Mouse (Mus musculus) embryonic stem cell, embryonic (primary cell): ENCODE data around the gene Helz.
"Not testable (repeated sequence)": the region's sequence is repeated elsewhere in the genome, so short reads cannot be mapped to it uniquely, and the experiment has no call there.

Experiments used
- CTCF ChIA-PET, 4 experiments: fragments of 300-600 bp in 2 of 4; fragments of 350-600 bp in 2 of 4; sonication (Branson Sonifier 250); formaldehyde crosslinking; loops; one replicate each; lab custom pipeline; 2022; ENCODE audit warnings: inconsistent platforms in 2 of 4; lab: Charles Lee
- POLR2A ChIA-PET, 4 experiments: fragments of 300-600 bp in 2 of 4; fragments of 350-600 bp in 2 of 4; sonication (Branson Sonifier 250); formaldehyde crosslinking; loops; one replicate each; lab custom pipeline; 2022; ENCODE audit warnings: antibody characterized with exemption in 4 of 4, inconsistent platforms in 1 of 4; lab: Charles Lee

The Helz gene

GRCm38 (mm10) chr11:107547351-107548203 lies at the start of gene Helz:
Gene Helz, plus strand, starts transcription at chr11:107547930.
- POLR2A ChIA-PET: interaction anchor here (0.5 to 7.8 kb wide), 51 partner anchors 8 to 590 kb away, joined by 3 to 104 read pairs (median 6); partner anchors contain the start of genes Kpna2 (in 1 of the 4) and Nol11 (in 1 of the 4)
- CTCF ChIA-PET: interaction anchor here (0.5 to 2.0 kb wide), 9 partner anchors 29 to 1056 kb away, joined by 3 to 7 read pairs (median 4); partner anchors contain the start of gene Pitpnc1 (in 1 of the 4)

GRCm38 (mm10) chr11:107502801-107503200 lies 44.9 kb upstream of the Helz start:
- ChIA-PET CTCF (interaction anchor here (0.5 to 1.8 kb wide), 8 partner anchors 8 to 1532 kb away, joined by 3 to 8 read pairs (median 3); no protein-coding TSS in a partner anchor), POLR2A (interaction anchor here in 2 of 4 experiments (0.7 to 8.7 kb wide), 10 partner anchors 9 to 208 kb away, joined by 3 to 123 read pairs (median 4); no protein-coding TSS in a partner anchor)

- ChIA-PET POLR2A (interaction anchor here in 2 of 4 experiments (0.9 to 8.7 kb wide), 11 partner anchors 9 to 210 kb away, joined by 3 to 123 read pairs (median 4); partner anchors contain the start of gene Psmd12 (in 1 of the 2)), CTCF (interaction anchor here in 2 of 4 experiments (0.6 to 1.8 kb wide), 3 partner anchors 9 to 248 kb away, joined by 3 to 8 read pairs (median 3); no protein-coding TSS in a partner anchor)
Observed at GRCm38 (mm10) chr11:107504364-107504763, 43.4 kb upstream of the Helz start.

GRCm38 (mm10) chr11:107506260-107506659 lies 41.5 kb upstream of the Helz start:
- ChIA-PET POLR2A (interaction anchor here in 3 of 4 experiments (0.6 to 8.7 kb wide), 21 partner anchors 9 to 306 kb away, joined by 3 to 166 read pairs (median 4); partner anchors contain the start of gene Helz (in 1 of the 3)), CTCF (interaction anchor here (0.5 to 2.1 kb wide), 25 partner anchors 9 to 519 kb away, joined by 3 to 8 read pairs (median 3); partner anchors contain the start of gene Helz (in 1 of the 4))

GRCm38 (mm10) chr11:107509631-107510338 lies 37.9 kb upstream of the Helz start:
- ChIA-PET POLR2A (interaction anchor here (0.6 to 8.7 kb wide), 75 partner anchors 9 to 1067 kb away, joined by 3 to 166 read pairs (median 4); partner anchors contain the start of genes Helz (in 3 of the 4), Psmd12 (in 3 of the 4) and Kpna2 (in 1 of the 4)), CTCF (interaction anchor here (0.5 to 2.8 kb wide), 17 partner anchors 14 to 402 kb away, joined by 3 to 8 read pairs (median 4); partner anchors contain the start of genes Helz (in 1 of the 4) and Psmd12 (in 1 of the 4))

- ChIA-PET POLR2A (interaction anchor here (0.6 to 8.7 kb wide), 101 partner anchors 8 to 1846 kb away, joined by 3 to 166 read pairs (median 4); partner anchors contain the start of genes Helz (in 4 of the 4), Psmd12 (in 2 of the 4), Kpna2 (in 1 of the 4) and Nol11 (in 1 of the 4)), CTCF (interaction anchor here (0.6 to 2.8 kb wide), 18 partner anchors 8 to 489 kb away, joined by 3 to 8 read pairs (median 3); partner anchors contain the start of genes Helz (in 1 of the 4) and Psmd12 (in 1 of the 4))
Observed at GRCm38 (mm10) chr11:107510362-107511269, 37.1 kb upstream of the Helz start.

- POLR2A ChIA-PET: interaction anchor here in 2 of 4 experiments (1.4 to 10.4 kb wide), 8 partner anchors 17 to 86 kb away, joined by 3 to 166 read pairs (median 6); partner anchors contain the start of gene Helz (in 1 of the 2)
- CTCF ChIA-PET: not testable (repeated sequence)
Observed at GRCm38 (mm10) chr11:107511954-107512353, 35.8 kb upstream of the Helz start.

- CTCF ChIA-PET: interaction anchor here in 3 of 4 experiments (0.7 to 0.9 kb wide), 4 partner anchors 35 to 258 kb away, joined by 3 to 9 read pairs (median 4); partner anchors contain the start of genes Cacng1 (in 1 of the 3) and Helz (in 1 of the 3)
- POLR2A ChIA-PET: interaction anchor here (0.7 to 10.4 kb wide), 28 partner anchors 8 to 724 kb away, joined by 3 to 166 read pairs (median 4); partner anchors contain the start of genes Helz (in 2 of the 4), Cep95 (in 1 of the 4) and Ddx5 (in 1 of the 4)
Observed at GRCm38 (mm10) chr11:107513047-107513446, 34.7 kb upstream of the Helz start.

GRCm38 (mm10) chr11:107516387-107516786 lies 31.3 kb upstream of the Helz start:
- ChIA-PET POLR2A (interaction anchor here (0.5 to 10.4 kb wide), 28 partner anchors 8 to 381 kb away, joined by 3 to 166 read pairs (median 4); partner anchors contain the start of gene Helz (in 2 of the 4)), CTCF (interaction anchor here in 3 of 4 experiments (0.6 to 1.3 kb wide), 4 partner anchors 9 to 1401 kb away, joined by 3 to 8 read pairs (median 4); no protein-coding TSS in a partner anchor)

GRCm38 (mm10) chr11:107518645-107519429 lies 28.9 kb upstream of the Helz start:
- POLR2A ChIA-PET: interaction anchor here (0.7 to 10.4 kb wide), 10 partner anchors 8 to 179 kb away, joined by 3 to 166 read pairs (median 6); no protein-coding TSS in a partner anchor

GRCm38 (mm10) chr11:107521153-107521552 lies 26.6 kb upstream of the Helz start:
- POLR2A ChIA-PET: interaction anchor here in 2 of 4 experiments (0.6 to 10.4 kb wide), 11 partner anchors 8 to 367 kb away, joined by 3 to 166 read pairs (median 6); no protein-coding TSS in a partner anchor
- CTCF ChIA-PET: no interaction called here

More at GRCm38 (mm10) chr11:107518645-107519429, 28.9 kb upstream of the Helz start:
- CTCF ChIA-PET: interaction anchor here in 3 of 4 experiments (0.5 to 1.4 kb wide), 3 partner anchors 8 to 384 kb away, joined by 3 to 12 read pairs (median 4); no protein-coding TSS in a partner anchor

GRCm38 (mm10) chr11:107524966-107525365 lies 22.8 kb upstream of the Helz start:
- POLR2A ChIA-PET: interaction anchor here in 2 of 4 experiments (1.0 to 11.6 kb wide), 8 partner anchors 8 to 26 kb away, joined by 3 to 166 read pairs (median 7); partner anchors contain the start of gene Helz (in 1 of the 2)
- CTCF ChIA-PET: interaction anchor here in 3 of 4 experiments (0.6 to 0.7 kb wide), 5 partner anchors 17 to 170 kb away, joined by 3 read pairs; no protein-coding TSS in a partner anchor

GRCm38 (mm10) chr11:107527632-107528031 lies 20.1 kb upstream of the Helz start:
- CTCF ChIA-PET: interaction anchor here in 1 of 4 experiments (1.0 kb wide), 1 partner anchor 9 kb away, joined by 4 read pairs; no protein-coding TSS in a partner anchor
- POLR2A ChIA-PET: interaction anchor here in 3 of 4 experiments (0.9 to 11.6 kb wide), 11 partner anchors 9 to 43 kb away, joined by 3 to 166 read pairs (median 5); no protein-coding TSS in a partner anchor

- ChIA-PET CTCF (interaction anchor here in 3 of 4 experiments (0.6 to 1.2 kb wide), 6 partner anchors 11 to 19 kb away, joined by 3 to 4 read pairs (median 4); no protein-coding TSS in a partner anchor), POLR2A (interaction anchor here (0.6 to 11.6 kb wide), 17 partner anchors 9 to 1397 kb away, joined by 3 to 166 read pairs (median 5); partner anchors contain the start of genes Helz (in 2 of the 4) and Psmd12 (in 1 of the 4))
Observed at GRCm38 (mm10) chr11:107529320-107529719, 18.4 kb upstream of the Helz start.
